Mouse (Mus musculus) ES-Bruce4 (cell line): ENCODE data around the gene Sorbs2.

Experiments used
- CTCF ChIP-seq: IDR thresholded peaks from one replicate; pipeline ENCODE4 v1.8.1; 2011; ENCODE audit warnings: low read depth, low read length
- POLR2A ChIP-seq: IDR thresholded peaks from one replicate; pipeline ENCODE4 v1.8.1; 2011; ENCODE audit warnings: low read length; ENCODE audit not compliant: insufficient read depth

GRCm38 (mm10) chr8:45788610-45789009 lies 281.0 kb downstream of the Sorbs2 start:
- TF ChIP-seq CTCF (no peak), POLR2A (no peak)
